9 mouse cellular contexts compared by ENCODE assay signal in the genomic region with DNA sequence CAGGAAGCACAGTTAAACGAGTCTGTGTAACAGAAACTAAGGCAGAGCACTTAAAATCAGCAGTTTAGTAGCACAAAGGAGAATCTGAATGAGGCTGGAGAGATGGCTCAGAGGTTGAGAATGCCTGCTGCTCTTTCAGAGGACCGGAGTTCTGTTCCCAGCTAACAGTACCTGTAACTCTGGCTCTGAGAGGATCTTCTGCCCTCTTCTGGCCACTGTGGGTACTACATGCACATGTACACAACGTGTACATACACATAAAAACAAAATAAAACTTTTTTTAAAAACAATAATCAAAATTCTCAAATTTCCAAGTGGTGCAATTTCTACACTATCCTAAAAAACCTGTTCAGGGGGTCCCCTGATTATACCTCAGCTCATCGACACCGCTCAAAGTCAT.
DNase-seq lines count a peak whose midpoint lies in the region; ATAC-seq and TF ChIP-seq lines count a peak whose summit lies in the region.
"Had no signal": no experiment of that assay in that cellular context is flagged by ENCODE, and none has a peak within 500 bp of the region (broad histone marks: within the 10 kb centered on the region; RNA-seq: fewer than 3 reads in every experiment).

No protein-coding gene starts in this region.

- no peak for DNase-seq in heart, adult 2 months
- DNase-seq in heart, adult 8-10 months (ENCODE audit: low spot score), result no peak
- DNase-seq in ovary, postnatal 14 days (ENCODE audit: low spot score), result peak; percentile 6
- DNase-seq in ovary, postnatal 10 days (ENCODE audit: low spot score), result no peak
- DNase-seq in embryonic facial prominence, embryonic 11.5 days (ENCODE audit: low spot score), result peak; percentile 11
- DNase-seq in thymus, postnatal 0 days (ENCODE audit: low spot score), result peak; percentile 5
- DNase-seq in frontal cortex, postnatal 36 days (ENCODE audit: low spot score in 2 of 2), result no peak
- DNase-seq in layer of hippocampus, adult 18-20 months (ENCODE audit: low spot score in 2 of 2), result no peak

- H3K27me3 ChIP-seq in heart, adult 2 months (ENCODE audit: control insufficient read depth, insufficient read depth, low read length), result no peaks in the 10 kb centered on the region
- H3K27me3 ChIP-seq in embryonic facial prominence, embryonic 11.5 days (ENCODE audit: control insufficient read depth, insufficient read depth, low read length), result no peaks in the 10 kb centered on the region
- H3K27me3 ChIP-seq: neural tube, embryonic 12.5 days had no signal

- H3K79me2 ChIP-seq in heart, adult 2 months (replicated peaks; ENCODE audit: control insufficient read depth, insufficient read depth, low read length), result no peaks in the 10 kb centered on the region

- no peak overlapping the region for H3K4me3 ChIP-seq in heart, adult 2 months
- no peak overlapping the region for H3K4me3 ChIP-seq in embryonic facial prominence, embryonic 11.5 days (ENCODE audit: low read depth, low read length)
- H3K4me3 ChIP-seq: neural tube, embryonic 12.5 days had no signal

- ATAC-seq in embryonic facial prominence, embryonic 11.5 days (replicated peaks; ENCODE audit: insufficient number of reproducible peaks, low FRiP score, low TSS enrichment, low read depth), result no peak

- no peak overlapping the region for H3K27ac ChIP-seq in heart, adult 2 months
- H3K27ac ChIP-seq in embryonic facial prominence, embryonic 11.5 days (replicated peaks; ENCODE audit: low read depth, low read length), result no peak overlapping the region
- H3K27ac ChIP-seq: neural tube, embryonic 12.5 days had no signal

- no peak overlapping the region for H3K4me2 ChIP-seq in embryonic facial prominence, embryonic 11.5 days (ENCODE audit: low read depth, low read length)
- H3K4me2 ChIP-seq: neural tube, embryonic 12.5 days had no signal

- H3K9me3 ChIP-seq in embryonic facial prominence, embryonic 11.5 days (replicated peaks; ENCODE audit: control insufficient read depth, low read length), result no peaks in the 10 kb centered on the region
- H3K9me3 ChIP-seq: neural tube, embryonic 12.5 days had no signal

- H3K36me3 ChIP-seq in heart, adult 2 months (ENCODE audit: control insufficient read depth, insufficient read depth, low read length), result no peaks in the 10 kb centered on the region
- H3K36me3 ChIP-seq in embryonic facial prominence, embryonic 11.5 days (replicated peaks; ENCODE audit: control insufficient read depth, insufficient read depth, low read depth, low read length), result no peaks in the 10 kb centered on the region
- H3K36me3 ChIP-seq: neural tube, embryonic 12.5 days had no signal

- no peak overlapping the region for H3K9ac ChIP-seq in heart, adult 2 months (ENCODE audit: low read depth, low read length)
- no peak overlapping the region for H3K9ac ChIP-seq in embryonic facial prominence, embryonic 11.5 days (replicated peaks; ENCODE audit: low read length)
- H3K9ac ChIP-seq: neural tube, embryonic 12.5 days had no signal

- no peak for TF ChIP-seq EP300 in heart, adult 2 months (IDR thresholded peaks at IDR 0.05; ENCODE audit: insufficient read depth, low read depth, low read length)

- 80% methylated on average over 5 of the region's 5 CpGs for WGBS in heart, adult 2 months
- WGBS in embryonic facial prominence, embryonic 11.5 days, result 83% methylated on average over 5 of the region's 5 CpGs

- TF ChIP-seq POLR2A in heart, adult 2 months (IDR thresholded peaks at IDR 0.05; ENCODE audit: insufficient read depth, low read depth, low read length), result no peak

- peak; percentile 74 for TF ChIP-seq CTCF in heart, adult 2 months (IDR thresholded peaks at IDR 0.05)

- intact Hi-C loops in heart, adult 2 months (cut with DNase I), result no loop called here

- no peaks in the 10 kb centered on the region for H3K4me1 ChIP-seq in heart, adult 2 months (ENCODE audit: control insufficient read depth, insufficient read depth, low read length)
- H3K4me1 ChIP-seq in embryonic facial prominence, embryonic 11.5 days (ENCODE audit: control insufficient read depth, insufficient read depth, low read length), result no peaks in the 10 kb centered on the region

Comparison
In these comparisons a context has a peak if more than half of its experiments do, and no peak if none do; other contexts are left out.
1. DNase-seq: peak in ovary, postnatal 14 days (single experiment), embryonic facial prominence, embryonic 11.5 days (single experiment) and thymus, postnatal 0 days (single experiment); none in heart, adult 2 months (0 of 2), heart, adult 8-10 months (single experiment), ovary, postnatal 10 days (single experiment), frontal cortex, postnatal 36 days (0 of 2) and layer of hippocampus, adult 18-20 months (0 of 2).